Mouse (Mus musculus): Measurements from ENCODE around the gene Smarcad1. TPM values are rescaled to one million over a fixed set of nuclear protein-coding genes. Genes with fewer than 3 reads are reported as not detected.
"Not testable (repeated sequence)": the region's sequence is repeated elsewhere in the genome, so short reads cannot be mapped to it uniquely, and the experiment has no call there.

The Smarcad1 gene
- polyA plus RNA-seq (2016; fragmentation: Nextera tagmentation; extraction: Ambion mirVana): 123 and 124 TPM in 2 replicates

DNA sequence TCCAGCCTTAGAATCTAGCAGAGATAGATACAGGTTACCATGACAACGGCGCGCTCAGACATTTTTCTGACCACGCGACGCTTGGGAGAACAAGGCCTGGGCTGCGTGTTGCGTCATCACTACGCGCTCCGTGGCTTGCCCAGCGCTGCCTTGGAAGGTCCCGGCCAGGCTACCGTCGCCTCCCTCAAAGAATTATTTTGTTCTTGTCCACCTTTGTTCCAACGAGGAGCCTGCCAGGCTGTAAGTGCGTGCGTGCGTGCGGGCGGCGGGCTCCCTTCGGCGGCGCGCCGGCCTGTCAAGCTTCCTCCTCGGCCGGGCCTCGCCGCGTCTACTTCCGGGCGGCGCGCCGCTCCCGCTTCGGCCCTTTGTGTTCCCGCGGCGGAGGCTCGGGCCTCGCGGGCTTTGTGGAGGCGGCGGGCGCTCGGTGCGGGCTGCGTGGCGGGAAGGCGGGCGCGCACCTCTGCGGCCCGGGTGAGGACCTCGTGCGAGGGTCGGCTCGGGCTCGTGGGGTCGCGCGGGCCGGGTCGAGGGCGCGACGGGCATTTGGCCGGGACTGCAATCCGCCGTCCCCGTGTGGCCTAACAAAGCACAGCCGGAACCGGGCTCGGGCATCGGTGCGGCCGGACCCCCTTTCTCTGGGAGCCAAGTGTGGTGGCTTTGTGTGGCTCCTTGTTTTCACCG lies at the start of gene Smarcad1:
TSS of gene Smarcad1 (plus strand) at position 93 of the 681 bp plus-strand sequence.
- H3K9me3 ChIP-seq: no peaks in the 10 kb centered on the region; the same call in 1 of the 2 replicates
- WGBS: under 1% methylated on average over 81 of the region's 81 CpGs
- H3K36me3 ChIP-seq (replicated peaks): peaks cover 39% of the 10 kb centered on the region
- peaks cover 12% of the 10 kb centered on the region for H3K4me1 ChIP-seq
- H3K27me3 ChIP-seq (ENCODE audit: poor library complexity, severe bottlenecking): no peaks in the 10 kb centered on the region
- peak within 1 kb of the TSS; percentile 89 for H3K4me3 ChIP-seq
- peak within 1 kb of the TSS; percentile 100 for H3K27ac ChIP-seq
- DNase-seq (ENCODE audit: extremely low spot score, low spot score): peak; percentile 91

DNA sequence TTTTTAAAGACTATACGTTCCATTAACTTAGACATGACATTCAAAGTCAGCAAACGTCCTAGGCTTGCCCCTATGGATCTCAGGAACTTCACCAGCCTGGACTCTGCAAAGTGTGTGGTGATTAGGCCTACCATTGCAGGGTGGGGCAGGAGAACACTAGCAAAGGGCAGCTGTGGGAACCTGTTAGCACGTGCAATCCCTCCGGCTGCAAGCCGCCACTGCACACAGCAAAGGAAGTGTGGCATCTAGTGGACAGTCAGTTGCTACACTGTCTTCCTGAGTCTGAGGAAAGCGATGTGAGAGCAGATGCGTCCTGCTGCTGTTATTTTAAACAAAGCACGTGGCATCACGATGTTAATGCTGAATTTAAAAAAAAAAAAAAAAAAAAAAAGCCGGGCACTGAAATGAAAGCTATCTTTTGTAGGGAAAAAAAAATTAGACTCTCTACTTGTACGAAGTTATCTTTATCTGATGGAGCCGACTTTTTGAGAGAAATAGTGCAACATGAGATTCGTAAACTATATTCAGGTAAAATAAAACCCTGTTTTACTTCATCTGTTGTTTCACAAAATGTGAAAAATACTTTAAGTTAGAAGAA lies 45.5 kb upstream of the Smarcad1 start:
- no peak overlapping the region for H3K27ac ChIP-seq
- DNase-seq (ENCODE audit: extremely low spot score, low spot score): peak; percentile 23
- H3K36me3 ChIP-seq (replicated peaks): no peaks in the 10 kb centered on the region
- no peaks in the 10 kb centered on the region for H3K27me3 ChIP-seq (ENCODE audit: poor library complexity, severe bottlenecking)
- no peaks in the 10 kb centered on the region for H3K4me1 ChIP-seq
- 52% methylated on average over 13 of the region's 13 CpGs for whole genome bisulfite sequencing
- H3K9me3 ChIP-seq: no peaks in the 10 kb centered on the region
- H3K4me3 ChIP-seq: no peak overlapping the region

GRCm38 (mm10) chr6:64997805-64998204 lies 44.6 kb upstream of the Smarcad1 start:
- Histone ChIP-seq H3K27me3 (ENCODE audit: poor library complexity, severe bottlenecking) (no peaks in the 10 kb centered on the region), H3K4me1 (no peaks in the 10 kb centered on the region), H3K36me3 (replicated peaks) (no peaks in the 10 kb centered on the region), H3K27ac (no peak overlapping the region), H3K9me3 (no peaks in the 10 kb centered on the region), H3K4me3 (no peak overlapping the region)
- 85% methylated on average over 2 of the region's 2 CpGs for WGBS
- no peak for DNase-seq (ENCODE audit: extremely low spot score, low spot score)

- WGBS: 81% methylated on average over 5 of the region's 5 CpGs
Observed at GRCm38 (mm10) chr6:65000757-65001156, 41.6 kb upstream of the Smarcad1 start.

DNA sequence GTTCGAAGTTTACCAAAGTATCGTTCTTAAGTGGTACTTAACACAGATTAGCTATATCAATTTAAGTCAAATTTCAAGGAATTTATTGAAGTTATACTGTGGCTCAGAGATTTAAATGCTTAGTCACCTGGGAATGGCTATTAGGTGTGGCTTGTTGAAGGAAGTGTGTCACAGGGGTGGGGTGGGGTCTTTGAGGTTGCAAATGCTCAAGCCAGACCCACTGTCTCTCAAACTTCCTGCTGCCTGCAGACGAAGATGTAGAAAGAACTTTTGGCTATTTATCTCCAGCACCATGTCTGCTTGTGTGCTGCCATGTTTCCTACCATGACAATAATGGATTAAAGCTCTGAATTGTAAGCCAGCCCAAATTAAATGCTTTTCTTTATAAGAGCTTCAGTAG lies 40.2 kb upstream of the Smarcad1 start:
- Histone ChIP-seq H3K27me3 (ENCODE audit: poor library complexity, severe bottlenecking) (no peaks in the 10 kb centered on the region), H3K4me3 (no peak overlapping the region), H3K4me1 (no peaks in the 10 kb centered on the region), H3K27ac (no peak overlapping the region), H3K9me3 (no peaks in the 10 kb centered on the region), H3K36me3 (replicated peaks) (no peaks in the 10 kb centered on the region)
- DNase-seq (ENCODE audit: extremely low spot score, low spot score): no peak
- WGBS: 91% methylated on average over 3 of the region's 3 CpGs

More at GRCm38 (mm10) chr6:65000757-65001156, 41.6 kb upstream of the Smarcad1 start:
- H3K4me1 ChIP-seq; H3K9me3 ChIP-seq; H3K27me3 ChIP-seq (ENCODE audit: poor library complexity, severe bottlenecking); H3K27ac ChIP-seq; DNase-seq (ENCODE audit: extremely low spot score, low spot score); H3K36me3 ChIP-seq (replicated peaks); H3K4me3 ChIP-seq: not testable (repeated sequence)

GRCm38 (mm10) chr6:65008836-65009235 lies 33.5 kb upstream of the Smarcad1 start:
- H3K27me3 ChIP-seq (ENCODE audit: poor library complexity, severe bottlenecking): no peaks in the 10 kb centered on the region
- DNase-seq (ENCODE audit: extremely low spot score, low spot score): no peak
- WGBS: 82% methylated on average over 5 of the region's 5 CpGs
- no peaks in the 10 kb centered on the region for H3K36me3 ChIP-seq (replicated peaks)
- H3K4me1 ChIP-seq: no peaks in the 10 kb centered on the region
- H3K27ac ChIP-seq: no peak overlapping the region
- H3K9me3 ChIP-seq: no peaks in the 10 kb centered on the region
- H3K4me3 ChIP-seq: no peak overlapping the region

DNA sequence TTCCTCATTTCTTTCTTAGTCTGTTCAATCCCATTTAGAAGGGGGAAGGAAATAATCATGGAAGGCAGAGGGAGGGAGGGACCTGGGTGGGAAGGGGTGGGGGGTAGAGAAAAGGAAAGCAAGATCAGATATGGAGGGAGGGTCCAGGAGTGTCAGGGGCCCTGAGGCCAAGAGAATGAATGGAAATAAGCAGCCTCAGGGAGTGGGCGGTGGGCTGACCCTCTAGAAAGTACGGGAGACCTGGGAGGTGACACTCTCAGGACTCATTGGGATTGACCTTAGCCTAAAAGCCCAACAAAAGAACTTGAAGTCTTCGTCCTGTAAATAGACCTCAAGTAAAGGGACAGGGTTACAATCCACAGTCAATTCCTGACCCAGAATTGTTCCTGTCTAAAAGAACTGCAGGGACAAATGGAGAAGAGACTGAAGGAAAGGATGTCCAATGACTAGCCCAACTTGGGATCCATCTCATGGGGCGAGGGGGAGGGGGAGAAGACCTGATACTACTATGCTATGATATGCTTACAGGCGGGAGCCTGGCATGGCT lies 30.9 kb upstream of the Smarcad1 start:
- H3K27me3 ChIP-seq (ENCODE audit: poor library complexity, severe bottlenecking): no peaks in the 10 kb centered on the region
- DNase-seq (ENCODE audit: extremely low spot score, low spot score): no peak
- H3K36me3 ChIP-seq (replicated peaks): no peaks in the 10 kb centered on the region
- H3K27ac ChIP-seq: no peak overlapping the region
- H3K4me1 ChIP-seq: no peaks in the 10 kb centered on the region
- H3K9me3 ChIP-seq: no peaks in the 10 kb centered on the region
- 87% methylated on average over 5 of the region's 5 CpGs for WGBS
- no peak overlapping the region for H3K4me3 ChIP-seq

DNA sequence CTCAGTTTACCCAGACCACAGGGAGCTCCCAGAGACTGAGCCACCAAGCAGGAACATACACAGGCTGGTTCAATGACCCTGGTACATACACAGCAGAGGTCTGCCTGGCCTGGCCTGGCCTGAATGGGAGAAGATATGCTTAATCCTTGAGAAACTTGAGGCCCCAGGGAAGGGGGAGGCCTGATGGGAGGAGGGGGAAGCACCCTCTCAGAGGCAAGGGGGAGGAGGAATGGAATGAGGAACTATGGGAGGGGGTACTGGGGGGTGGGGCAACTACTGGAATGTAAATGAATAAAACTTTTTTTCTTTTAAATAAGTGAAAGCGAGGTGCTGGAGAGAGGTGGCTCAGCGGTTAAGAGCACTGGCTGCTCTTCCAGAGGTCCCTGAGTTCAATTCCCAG lies 30.2 kb upstream of the Smarcad1 start:
- H3K27me3 ChIP-seq (ENCODE audit: poor library complexity, severe bottlenecking): no peaks in the 10 kb centered on the region
- H3K36me3 ChIP-seq (replicated peaks): no peaks in the 10 kb centered on the region
- no peaks in the 10 kb centered on the region for H3K4me1 ChIP-seq
- no peak overlapping the region for H3K4me3 ChIP-seq
- no peak for DNase-seq (ENCODE audit: extremely low spot score, low spot score)
- 92% methylated on average over 2 of the region's 2 CpGs for WGBS
- H3K27ac ChIP-seq: no peak overlapping the region
- no peaks in the 10 kb centered on the region for H3K9me3 ChIP-seq

- WGBS: 96% methylated on average over 10 of the region's 10 CpGs
- DNase-seq (ENCODE audit: extremely low spot score, low spot score): no peak
- Histone ChIP-seq H3K36me3 (replicated peaks) (no peaks in the 10 kb centered on the region), H3K4me3 (no peak overlapping the region), H3K4me1 (no peaks in the 10 kb centered on the region), H3K27me3 (ENCODE audit: poor library complexity, severe bottlenecking) (no peaks in the 10 kb centered on the region), H3K27ac (no peak overlapping the region), H3K9me3 (no peaks in the 10 kb centered on the region)
Observed at GRCm38 (mm10) chr6:65017566-65017965, 24.8 kb upstream of the Smarcad1 start.

DNA sequence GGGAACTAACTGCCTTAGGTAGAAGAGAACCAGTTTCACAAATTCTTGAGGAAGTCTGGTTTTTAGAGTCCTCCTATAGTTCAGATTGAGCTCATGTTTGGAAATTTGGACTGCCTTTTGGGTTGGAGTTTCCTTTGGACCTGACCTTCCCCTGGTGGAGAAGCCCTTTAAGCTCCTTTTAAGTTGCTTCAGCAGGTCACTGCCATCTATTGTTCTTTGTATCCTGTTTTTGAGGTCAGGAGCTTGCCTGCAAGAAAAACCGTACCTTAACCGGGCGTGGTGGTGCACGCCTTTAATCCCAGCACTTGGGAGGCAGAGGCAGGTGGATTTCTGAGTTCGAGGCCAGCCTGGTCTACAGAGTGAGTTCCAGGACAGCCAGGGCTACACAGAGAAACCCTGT lies 23.4 kb upstream of the Smarcad1 start:
- not testable (repeated sequence) for H3K27ac ChIP-seq; H3K4me1 ChIP-seq; H3K36me3 ChIP-seq (replicated peaks); H3K9me3 ChIP-seq; H3K27me3 ChIP-seq (ENCODE audit: poor library complexity, severe bottlenecking); H3K4me3 ChIP-seq; DNase-seq (ENCODE audit: extremely low spot score, low spot score)
- WGBS: 90% methylated on average over 5 of the region's 5 CpGs

GRCm38 (mm10) chr6:65021883-65022282 lies 20.5 kb upstream of the Smarcad1 start:
- Histone ChIP-seq H3K4me1 (no peaks in the 10 kb centered on the region), H3K9me3 (no peaks in the 10 kb centered on the region), H3K27me3 (ENCODE audit: poor library complexity, severe bottlenecking) (no peaks in the 10 kb centered on the region), H3K36me3 (replicated peaks) (no peaks in the 10 kb centered on the region), H3K27ac (no peak overlapping the region), H3K4me3 (no peak overlapping the region)
- no peak for DNase-seq (ENCODE audit: extremely low spot score, low spot score)
- WGBS: 10% methylated on average over 4 of the region's 4 CpGs

DNA sequence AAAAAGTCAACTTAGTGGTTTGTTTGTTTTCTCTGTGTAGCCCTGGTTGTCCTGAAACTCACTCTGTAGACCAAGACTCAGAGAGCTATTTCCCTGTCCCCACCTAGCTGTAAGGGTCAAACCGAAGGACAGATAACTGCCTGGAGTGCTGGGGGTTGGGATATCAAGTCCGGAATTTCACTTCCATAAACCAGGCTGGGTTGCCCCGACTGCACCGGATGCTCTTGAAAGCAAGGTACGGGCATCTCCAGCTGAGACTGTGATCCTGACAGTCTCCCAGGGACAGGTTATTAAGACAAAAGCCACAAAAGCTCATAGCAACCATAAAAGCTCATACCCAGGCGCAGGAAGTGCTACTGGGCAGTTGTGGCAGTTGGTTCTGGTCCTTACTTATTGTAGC lies 19.3 kb upstream of the Smarcad1 start:
- no peaks in the 10 kb centered on the region for H3K27me3 ChIP-seq (ENCODE audit: poor library complexity, severe bottlenecking)
- H3K27ac ChIP-seq: no peak overlapping the region
- no peak overlapping the region for H3K4me3 ChIP-seq
- no peaks in the 10 kb centered on the region for H3K36me3 ChIP-seq (replicated peaks)
- DNase-seq (ENCODE audit: extremely low spot score, low spot score): no peak
- no peaks in the 10 kb centered on the region for H3K9me3 ChIP-seq
- 84% methylated on average over 6 of the region's 6 CpGs for WGBS
- no peaks in the 10 kb centered on the region for H3K4me1 ChIP-seq

DNA sequence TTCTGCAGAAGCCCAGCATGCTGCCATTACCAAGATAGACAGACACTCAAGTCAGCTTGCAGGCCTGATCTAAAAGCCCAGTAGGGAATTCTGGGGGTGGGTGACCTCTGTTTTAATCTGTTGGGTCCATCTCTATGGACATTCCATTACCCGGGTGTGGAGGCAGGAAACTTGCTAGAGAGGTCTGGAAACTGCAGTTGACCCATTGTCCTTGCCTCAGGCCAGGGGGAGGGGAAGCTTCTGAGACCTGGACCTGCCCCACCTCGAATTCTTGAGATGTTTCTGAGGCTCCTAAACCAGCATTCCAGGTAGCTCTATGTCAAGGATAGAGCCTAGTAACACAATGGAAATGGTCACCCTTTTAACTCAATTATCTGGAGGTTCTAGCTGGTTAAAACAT lies 17.7 kb upstream of the Smarcad1 start:
- H3K9me3 ChIP-seq: no peaks in the 10 kb centered on the region
- WGBS: 60% methylated on average over 2 of the region's 2 CpGs

More for the DNA sequence above, 17.7 kb upstream of the Smarcad1 start:
- no peak for DNase-seq (ENCODE audit: extremely low spot score, low spot score)
- no peak overlapping the region for H3K4me3 ChIP-seq
- H3K27ac ChIP-seq: no peak overlapping the region
- no peaks in the 10 kb centered on the region for H3K27me3 ChIP-seq (ENCODE audit: poor library complexity, severe bottlenecking)
- no peaks in the 10 kb centered on the region for H3K4me1 ChIP-seq
- H3K36me3 ChIP-seq (replicated peaks): no peaks in the 10 kb centered on the region

All from forebrain, embryonic 10.5 days (tissue).